Mouse (Mus musculus) heart, postnatal 0 days (tissue): ENCODE results near the gene Col25a1.

Source experiments
- CTCF ChIP-seq: IDR thresholded peaks from 2 replicates; pipeline ENCODE4 v1.5.1; 2016; ENCODE audit warnings: antibody characterized with exemption, control low read depth, low read depth
- EP300 ChIP-seq: IDR thresholded peaks from 2 replicates; pipeline ENCODE4 v1.6.1; 2016; ENCODE audit warnings: antibody characterized with exemption, low read depth

DNA sequence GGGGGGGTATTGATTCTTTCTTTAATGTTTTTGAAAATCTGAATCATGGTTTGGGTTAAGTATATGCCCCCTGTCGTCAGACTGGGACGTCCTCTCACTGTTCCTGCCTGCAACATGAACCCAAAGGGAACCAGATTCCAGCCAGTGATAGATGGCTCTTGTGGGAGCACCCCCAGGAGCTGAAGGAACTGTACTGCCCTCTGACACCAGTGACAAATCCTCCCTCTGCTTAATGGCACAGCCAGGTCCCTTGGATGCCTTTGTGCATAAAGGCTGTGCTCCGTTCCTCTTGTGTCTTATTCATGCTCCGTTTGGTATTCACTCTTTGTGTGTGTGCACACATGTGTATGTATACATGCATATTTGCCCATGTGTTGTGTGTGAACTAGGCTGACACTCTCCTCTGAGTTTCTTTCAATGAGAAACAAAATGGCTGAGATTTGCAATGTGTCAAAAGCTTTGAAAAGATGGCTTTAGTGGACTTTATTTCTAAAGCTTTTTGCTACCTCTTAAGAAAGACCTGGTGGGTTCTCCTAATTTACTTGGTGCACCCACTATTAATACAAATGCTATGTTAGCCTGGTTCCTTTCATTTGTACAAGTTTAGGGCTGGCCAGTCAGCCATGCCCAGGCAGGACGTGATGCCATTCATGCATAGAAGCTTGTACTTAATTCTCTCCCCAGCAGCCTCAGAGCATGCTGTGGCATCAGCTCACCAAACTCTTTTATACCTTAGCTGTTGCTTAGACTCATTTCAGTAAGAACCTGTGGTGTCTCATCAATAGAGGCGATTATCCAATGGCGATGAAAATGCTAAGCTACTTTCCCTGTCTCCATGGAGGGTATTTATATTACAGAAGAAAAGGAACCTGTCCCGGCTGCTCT is 273.5 kb downstream of the Col25a1 start:
- TF ChIP-seq CTCF (no peak), EP300 (no peak)
